Mouse (Mus musculus) T-helper 2 cell (primary cell): ENCODE measurements around the gene Hes2.

Experiments
- in situ Hi-C: fragments of 300-600 bp; cut with MboI, MseI; formaldehyde crosslinking; loops from one replicate; pipeline ENCODE4 v1.15.1; 2025; ENCODE audit warnings: high pct_unique_total_duplicates

Gene Hes2

DNA sequence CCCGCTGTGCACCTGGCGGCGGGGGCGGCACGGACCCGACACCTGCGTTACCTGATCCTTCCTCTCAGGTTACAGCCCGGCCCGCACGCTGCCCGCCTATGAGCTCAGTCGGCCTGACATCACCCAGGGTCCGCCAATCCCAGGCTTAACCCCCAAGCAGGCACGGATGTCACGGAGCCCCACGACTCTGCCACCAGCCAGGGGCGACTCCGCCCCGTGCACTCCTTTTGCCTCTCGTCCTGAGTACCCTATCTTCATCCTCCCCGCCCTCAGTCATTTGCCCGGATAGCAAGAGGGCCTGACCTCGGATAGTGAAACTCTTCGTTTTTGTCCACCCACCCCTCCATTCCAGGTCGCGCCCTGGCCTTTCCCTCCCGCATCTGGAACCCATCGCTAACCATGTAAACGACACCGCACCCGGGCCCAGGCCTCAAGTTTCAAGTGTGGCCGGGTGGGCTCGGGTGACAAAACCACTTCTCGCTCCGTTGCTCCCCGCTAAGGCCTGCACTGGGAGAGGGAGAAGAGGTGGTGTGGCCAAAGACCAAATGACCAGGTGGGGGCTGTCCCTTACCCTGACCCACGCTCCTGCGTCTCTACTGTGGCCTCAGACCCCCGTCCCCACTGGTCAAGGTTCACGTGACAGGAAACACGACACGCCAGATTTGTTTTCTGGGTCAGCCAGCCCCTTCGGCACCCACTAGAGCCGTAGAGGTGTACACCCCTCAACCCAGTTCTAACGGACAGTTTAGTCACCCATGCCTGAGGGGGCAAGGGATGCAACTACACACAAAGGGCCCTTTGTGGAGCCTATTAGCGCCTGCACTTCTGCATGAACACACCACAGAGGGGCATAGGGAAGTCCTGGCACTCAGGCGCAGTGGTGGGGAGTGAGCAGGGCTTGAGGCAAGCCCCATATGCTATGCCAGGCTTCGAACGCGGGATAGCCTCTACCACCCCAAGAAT, 26.6 kb upstream of the Hes2 start:
- in situ Hi-C loops = no loop called here

DNA sequence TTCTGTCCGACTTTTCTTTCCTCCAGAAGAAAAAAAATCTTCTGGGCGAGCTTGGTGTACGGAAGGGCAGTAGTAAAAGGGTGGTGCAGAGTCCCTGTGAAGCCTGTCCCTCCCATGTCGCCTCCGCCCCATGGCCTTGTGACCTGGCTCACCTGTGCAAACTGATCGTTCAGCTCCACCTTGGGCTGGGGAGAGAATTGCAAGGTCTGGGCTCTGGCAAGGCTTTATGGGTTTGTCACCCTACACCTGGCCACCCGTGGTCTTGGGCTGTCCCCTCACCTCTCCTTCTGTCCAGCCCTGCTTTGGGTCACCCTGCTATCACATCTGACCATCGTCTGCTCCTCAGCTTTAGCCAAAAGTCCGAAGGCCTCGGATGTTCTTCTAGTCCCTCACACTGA, 25.9 kb upstream of the Hes2 start:
- in situ Hi-C loops = no loop called here

- in situ Hi-C loops = no loop called here
Observed at GRCm38 (mm10) chr4:152133213-152133612, 25.5 kb upstream of the Hes2 start.

DNA sequence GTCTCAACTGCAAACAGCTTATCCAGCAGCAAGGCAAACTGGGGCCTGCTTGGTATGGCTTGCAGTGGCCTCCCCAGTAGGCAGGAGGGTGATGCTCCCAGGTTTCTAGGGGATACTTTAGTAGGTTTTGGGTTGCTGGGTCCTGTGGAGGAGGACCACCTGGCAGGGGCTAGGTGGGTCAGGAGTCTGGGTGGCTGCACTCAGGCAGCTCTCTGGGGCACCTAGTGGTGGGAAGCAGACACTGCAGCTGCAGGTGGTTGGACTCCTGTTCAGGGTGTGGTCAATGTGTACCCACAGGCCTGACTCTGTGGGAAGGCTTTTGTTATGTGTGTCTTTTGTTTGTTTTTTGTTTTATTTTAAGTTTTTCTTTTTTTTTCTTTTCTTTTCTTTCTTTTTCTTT, 24.2 kb upstream of the Hes2 start:
- in situ Hi-C loops = no loop called here

GRCm38 (mm10) chr4:152135363-152135762, 23.3 kb upstream of the Hes2 start:
- in situ Hi-C loops = no loop called here

DNA sequence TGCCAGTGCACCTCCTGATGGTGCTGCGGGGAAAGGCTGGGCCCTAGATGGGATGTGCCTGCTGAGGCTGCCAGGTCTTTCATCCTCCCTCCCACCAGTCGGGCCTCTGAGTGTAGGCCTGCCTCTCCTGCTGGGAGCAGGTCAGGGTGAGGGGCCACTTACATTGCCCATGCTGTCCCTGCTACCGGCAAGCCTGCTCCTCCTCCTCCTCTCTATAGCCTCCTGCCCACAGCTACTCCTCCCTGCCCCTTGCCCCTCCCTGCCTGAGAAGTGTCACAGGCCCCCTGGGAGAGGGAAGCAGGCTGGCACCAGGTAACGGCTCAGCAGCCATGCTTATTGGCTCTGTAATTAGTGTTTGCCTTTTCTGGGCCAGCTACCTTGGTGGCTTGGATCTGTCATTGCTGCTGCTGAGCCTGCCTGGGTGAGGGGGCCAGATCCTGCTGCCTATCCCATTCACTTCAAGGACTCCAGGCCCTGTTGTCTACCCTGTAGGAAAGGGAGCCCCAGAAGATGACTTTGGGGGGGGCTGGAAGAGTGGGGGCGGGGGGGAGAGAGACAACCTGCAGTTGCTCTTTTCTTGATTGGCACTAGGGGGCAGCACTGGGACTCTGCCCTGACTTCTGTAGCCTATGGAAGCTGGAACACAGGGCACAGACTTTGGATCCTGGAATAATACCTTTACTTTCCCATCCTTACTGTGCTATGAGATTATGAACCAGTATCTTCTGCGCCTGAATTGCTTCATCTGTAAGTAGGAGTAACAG, 22.4 kb upstream of the Hes2 start:
- in situ Hi-C loops = no loop called here

DNA sequence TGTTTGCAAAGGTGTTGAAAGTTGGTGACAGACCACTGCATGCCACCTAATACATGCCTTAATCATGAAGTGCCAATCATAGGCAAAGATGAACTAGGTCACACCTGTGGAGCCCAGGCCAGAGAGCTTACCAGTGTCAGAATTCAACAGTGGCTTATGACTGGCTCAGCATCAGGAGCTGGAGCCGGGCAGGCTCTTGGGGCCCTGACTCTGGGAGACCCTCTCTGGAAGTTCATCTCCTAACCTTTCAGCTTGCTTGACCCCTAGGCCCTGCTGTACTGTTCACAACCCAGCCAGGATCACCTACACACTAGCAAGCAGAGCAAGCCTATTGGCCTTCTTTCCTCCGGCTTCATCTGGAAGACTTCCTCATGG, 21.8 kb upstream of the Hes2 start:
- in situ Hi-C loops = no loop called here

DNA sequence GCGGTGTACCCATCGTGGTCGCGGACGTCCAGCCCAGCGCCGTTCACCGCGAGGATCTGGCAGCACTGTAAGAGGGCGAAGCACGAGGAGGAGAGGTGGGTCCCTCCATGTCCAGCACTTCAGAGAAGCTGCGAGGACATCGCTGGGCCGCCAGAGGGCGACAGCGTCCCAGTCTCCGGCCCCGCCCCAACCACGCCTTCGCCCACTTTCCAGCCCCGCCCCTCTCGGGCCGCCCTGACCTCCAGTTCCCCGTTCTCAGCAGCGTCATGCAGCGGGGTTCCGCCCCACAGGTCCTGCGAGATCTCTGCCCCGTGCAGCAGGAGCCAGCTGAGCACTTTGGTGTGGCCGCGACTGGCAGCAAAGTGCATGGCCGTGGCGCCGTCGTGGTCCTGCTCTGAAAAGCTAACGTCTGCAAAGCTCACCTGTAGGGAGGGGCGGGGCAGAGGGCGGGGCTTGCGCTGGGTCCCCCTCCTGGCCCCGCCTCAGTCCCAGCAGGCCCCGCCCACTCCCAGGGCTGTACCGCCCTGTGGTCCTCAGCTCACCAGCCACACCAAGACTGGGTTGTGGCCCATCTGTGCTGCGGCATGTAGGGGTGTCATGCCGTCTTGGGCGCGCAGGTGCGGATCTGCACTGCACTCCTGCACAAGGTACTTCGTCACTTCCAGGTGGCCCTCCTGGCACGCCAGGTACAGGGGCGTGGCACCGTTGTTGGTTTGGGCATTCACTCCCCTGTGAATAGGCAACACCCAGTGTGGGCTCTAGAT, 20.0 kb upstream of the Hes2 start:
- in situ Hi-C loops = no loop called here

DNA sequence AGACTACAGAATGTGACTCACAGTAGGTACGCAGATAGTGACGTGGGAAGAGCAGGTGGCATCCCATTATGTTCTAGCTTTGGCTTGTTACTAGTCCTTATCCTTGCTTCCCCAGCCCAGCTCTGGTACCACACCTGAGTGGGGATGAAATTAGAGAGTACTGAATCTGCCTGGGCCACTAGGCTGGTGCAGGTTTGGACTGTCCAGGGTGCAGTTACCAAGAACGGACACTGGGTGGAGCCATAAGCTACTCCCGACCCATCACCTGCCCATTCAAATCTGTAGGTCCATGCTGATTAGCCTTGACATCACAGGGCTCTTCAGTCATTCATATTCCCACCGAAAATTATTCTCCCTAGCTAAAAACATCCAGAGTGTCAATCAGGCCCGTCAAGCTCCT, 18.2 kb upstream of the Hes2 start:
- in situ Hi-C loops = no loop called here

DNA sequence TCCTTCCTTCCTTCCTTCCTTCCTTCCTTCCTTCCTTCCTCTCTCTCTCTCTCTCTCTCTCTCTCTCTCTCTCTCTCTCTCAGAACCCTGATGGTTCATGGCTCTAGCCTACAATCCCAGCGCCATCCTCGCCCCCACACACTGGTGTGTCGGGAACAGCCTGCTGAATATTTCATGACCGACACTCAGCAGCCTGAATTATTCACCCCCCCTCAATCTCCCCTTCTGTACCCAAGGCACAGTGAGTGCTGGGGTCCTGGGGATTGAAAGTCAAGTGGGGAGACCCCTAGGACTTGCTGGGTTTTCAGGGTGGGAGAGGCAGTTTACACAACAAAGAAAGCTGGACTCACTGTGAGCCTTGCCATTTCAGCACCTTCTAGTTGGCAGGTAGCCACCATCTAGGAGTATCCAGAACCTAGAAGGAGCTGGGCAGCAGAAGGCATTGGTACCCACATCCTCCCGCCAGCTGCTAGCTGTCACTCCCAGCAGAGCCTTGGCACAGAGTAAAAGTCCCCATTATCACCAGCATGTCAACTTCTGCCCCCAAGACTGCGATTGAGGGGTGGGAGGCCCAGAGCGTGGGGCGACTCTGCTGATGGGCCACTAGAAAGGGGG, 17.0 kb upstream of the Hes2 start:
- in situ Hi-C loops = no loop called here

GRCm38 (mm10) chr4:152143632-152144031, 15.0 kb upstream of the Hes2 start:
- in situ Hi-C loops = no loop called here

DNA sequence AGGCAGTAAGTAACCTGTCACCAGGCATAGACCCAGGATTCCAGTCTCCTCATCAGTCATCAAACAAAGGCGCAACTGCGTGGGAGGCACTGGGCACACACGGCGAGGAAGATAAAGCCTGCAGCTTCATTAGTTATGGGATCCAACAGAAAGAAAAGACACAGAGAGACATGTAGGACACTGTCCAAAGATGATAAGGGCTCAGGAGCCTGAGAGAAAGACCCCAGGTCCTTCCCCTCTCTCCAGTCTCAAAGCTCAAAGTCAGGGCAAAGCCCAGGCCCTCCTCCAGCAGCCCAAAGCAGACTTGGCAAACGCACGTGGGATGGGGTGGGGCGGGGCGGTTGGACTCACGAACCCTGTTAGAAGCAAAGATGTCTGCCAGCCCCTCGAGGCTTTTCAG, 13.2 kb upstream of the Hes2 start:
- in situ Hi-C loops = no loop called here

- in situ Hi-C loops = no loop called here
Observed at GRCm38 (mm10) chr4:152146033-152146827, 12.4 kb upstream of the Hes2 start.

GRCm38 (mm10) chr4:152150546-152150945, 8.1 kb upstream of the Hes2 start:
- in situ Hi-C loops = no loop called here

DNA sequence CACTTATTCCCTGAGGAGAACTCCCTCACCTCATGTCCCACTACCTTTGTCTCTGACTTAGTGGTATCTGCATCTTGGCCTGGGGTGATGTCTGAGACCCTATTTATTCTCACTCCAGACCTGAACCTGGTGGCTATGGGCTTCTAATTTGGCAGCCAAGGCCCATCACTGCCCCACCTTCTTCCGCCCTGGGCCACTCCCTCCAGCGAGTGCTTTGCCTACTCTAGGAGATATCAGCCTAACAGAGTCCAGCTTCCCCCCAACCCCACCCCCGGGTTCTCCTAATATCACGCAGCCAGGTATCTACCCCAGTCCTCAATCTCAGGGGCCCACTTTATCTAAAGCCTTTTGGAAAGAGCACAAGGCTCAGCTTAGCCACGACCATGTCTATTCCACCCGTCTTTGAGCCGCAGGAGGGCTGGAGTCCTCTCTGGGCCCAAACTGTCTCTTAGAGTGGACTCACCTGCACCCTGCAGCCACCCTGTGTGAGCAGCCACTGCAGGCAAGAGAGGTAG, 7.2 kb upstream of the Hes2 start:
- in situ Hi-C loops = no loop called here

DNA sequence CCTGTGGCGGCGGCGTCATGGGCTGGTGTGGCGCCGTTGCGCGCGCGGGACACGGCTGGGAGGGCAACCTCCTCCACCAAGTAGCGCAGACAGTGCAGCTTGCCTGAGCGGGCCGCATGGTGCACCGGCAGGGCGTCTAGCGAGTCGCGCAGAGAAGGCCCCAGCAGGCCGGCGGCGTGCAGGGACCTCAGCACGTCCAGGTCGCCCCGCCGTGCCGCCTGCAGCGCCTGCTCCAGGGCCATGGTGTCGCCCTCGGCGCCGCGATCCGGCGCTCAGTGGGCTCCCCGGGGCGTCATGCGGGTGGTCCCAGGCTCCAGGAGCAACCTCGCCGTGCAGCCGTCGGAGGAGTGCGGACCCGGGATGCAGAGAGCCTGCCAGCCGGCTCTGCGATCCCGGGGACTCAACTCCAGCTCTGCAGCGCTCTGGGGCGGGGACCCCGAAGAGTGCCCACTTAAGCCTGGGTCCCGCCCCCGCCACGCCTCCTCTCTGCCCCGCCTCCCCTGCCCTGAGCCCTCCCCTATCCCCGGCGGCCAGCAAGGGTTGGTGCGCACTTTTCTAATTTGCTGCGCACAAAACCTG, 6.6 kb upstream of the Hes2 start, which contains the start of gene Espn:
Espn (minus strand) TSS at position 406 of the 579 bp plus-strand sequence.
- in situ Hi-C loops = no loop called here

GRCm38 (mm10) chr4:152153771-152154177, 4.9 kb upstream of the Hes2 start:
- in situ Hi-C loops = no loop called here

DNA sequence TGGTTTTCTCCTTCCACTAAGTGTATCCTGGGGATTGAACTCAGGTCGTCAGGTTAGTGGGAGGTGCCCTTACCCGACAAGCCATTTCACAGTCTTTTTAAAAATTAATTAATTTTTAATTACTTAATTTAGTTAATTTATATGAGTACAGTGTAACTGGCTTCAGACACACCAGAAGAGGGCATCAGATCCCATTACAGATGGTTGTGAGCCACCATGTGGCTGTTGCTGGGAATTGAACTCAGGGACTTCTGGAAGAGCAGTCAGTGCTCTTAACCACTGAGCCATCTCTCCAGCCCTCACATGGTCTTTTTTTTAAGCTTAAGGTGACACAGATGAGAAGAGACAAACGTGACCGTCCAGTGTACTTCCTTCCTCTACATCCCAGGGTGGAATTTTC, 3.6 kb upstream of the Hes2 start:
- in situ Hi-C loops = loop anchor here (5.0 kb wide), 1 partner anchor 1987 kb away; the partner anchor contains the start of genes Trp73 and Wrap73

DNA sequence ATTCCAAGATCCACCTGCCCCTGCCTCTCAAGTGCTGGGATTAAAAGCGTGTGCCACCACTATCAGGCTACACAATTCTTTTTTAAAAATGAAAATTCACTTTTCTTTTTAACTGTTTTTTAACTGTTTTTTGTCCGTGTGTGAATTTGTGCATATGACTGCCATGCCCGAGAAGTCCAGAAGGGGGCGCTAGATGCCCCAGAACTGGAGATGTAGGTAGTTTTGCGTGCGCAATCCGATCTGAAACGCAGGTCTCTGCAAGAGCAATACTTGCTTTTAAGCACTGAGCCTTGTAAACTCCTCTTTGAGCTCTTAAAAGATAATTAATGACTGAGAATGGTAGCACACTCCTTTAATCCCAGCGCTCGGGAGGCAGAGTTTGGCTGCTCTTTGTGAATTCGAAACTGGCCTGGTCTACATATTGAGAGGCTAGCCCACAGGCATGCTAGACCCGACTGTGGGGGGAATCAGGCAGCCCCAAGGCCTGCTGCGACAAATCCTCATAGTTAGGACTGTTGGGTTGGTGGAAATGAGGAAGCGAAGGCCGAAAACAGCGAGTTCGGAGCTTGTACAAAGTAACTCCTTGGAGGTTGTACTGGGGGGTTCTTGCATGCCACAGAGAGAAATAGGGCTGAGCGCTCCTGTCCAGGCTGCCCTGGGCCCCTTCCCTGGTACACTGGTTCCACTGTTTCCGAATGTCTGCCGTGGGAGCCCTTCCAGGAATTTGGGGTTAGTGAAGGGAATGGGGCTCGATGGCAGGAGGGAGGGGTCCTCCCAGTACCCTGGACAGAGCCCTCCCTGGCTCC, 685 bp upstream of the Hes2 start:
- in situ Hi-C loops = loop anchor here (5.0 kb wide), 1 partner anchor 1984 kb away; the partner anchor contains the start of genes Trp73 and Wrap73
